Mouse (Mus musculus) ES-Bruce4 (cell line): ENCODE data around the gene Gpr150. TPM values are rescaled to one million over a fixed set of nuclear protein-coding genes. Genes with fewer than 3 reads are reported as not detected.

ENCODE experiments used
- H3K27ac ChIP-seq: 2 replicates; pipeline ENCODE4 v1.5.1; 2012; ENCODE audit warnings: low read length, inconsistent platforms; ENCODE audit not compliant: insufficient read depth
- H3K27me3 ChIP-seq: 2 replicates; pipeline ENCODE4 v1.6.1; 2012; ENCODE audit warnings: mild to moderate bottlenecking, low read length, inconsistent platforms; ENCODE audit not compliant: control insufficient read depth, poor library complexity, insufficient read depth, severe bottlenecking
- H3K36me3 ChIP-seq: 2 replicates; pipeline ENCODE4 v1.6.1; 2012; ENCODE audit warnings: inconsistent platforms, mild to moderate bottlenecking, low read length, moderate library complexity; ENCODE audit not compliant: control insufficient read depth, poor library complexity, insufficient read depth, severe bottlenecking
- H3K4me1 ChIP-seq: one replicate; pipeline ENCODE4 v1.8.1; 2011; ENCODE audit warnings: low read length; ENCODE audit not compliant: control insufficient read depth, insufficient read depth
- H3K4me3 ChIP-seq: 2 replicates; pipeline ENCODE4 v1.5.1; 2011; ENCODE audit warnings: low read depth, mild to moderate bottlenecking, low read length
- H3K9ac ChIP-seq: 2 replicates; pipeline ENCODE4 v1.6.1; 2012; ENCODE audit warnings: low read depth, mild to moderate bottlenecking, inconsistent platforms; ENCODE audit not compliant: poor library complexity, severe bottlenecking
- H3K9me3 ChIP-seq: replicated peaks from 2 replicates; pipeline ENCODE4 v1.6.1; 2012; ENCODE audit warnings: mild to moderate bottlenecking, low read length, inconsistent platforms; ENCODE audit not compliant: control insufficient read depth, poor library complexity, insufficient read depth, severe bottlenecking
- CTCF ChIP-seq: IDR thresholded peaks from one replicate; pipeline ENCODE4 v1.8.1; 2011; ENCODE audit warnings: low read depth, low read length
- EP300 ChIP-seq: IDR thresholded peaks from 2 replicates; pipeline ENCODE4 v1.6.1; 2011; ENCODE audit warnings: low read depth, low read length; ENCODE audit not compliant: insufficient read depth
- POLR2A ChIP-seq: IDR thresholded peaks from one replicate; pipeline ENCODE4 v1.8.1; 2011; ENCODE audit warnings: low read length; ENCODE audit not compliant: insufficient read depth
- polyA plus RNA-seq: library from polyadenylated mRNA; stranded (reverse); fragments of >200 nt; gene quantifications from 2 replicates; pipeline ENCODE4 v1.2.4, GENCODE M21; 2011; ENCODE audit warnings: low read depth; ENCODE audit not compliant: missing spikeins, insufficient read depth, insufficient read length

The Gpr150 gene
- not detected in 2 replicates for polyA plus RNA-seq

- Histone ChIP-seq H3K9me3 (no peaks in the 10 kb centered on the region), H3K9ac (peak within 1 kb of the TSS; percentile 19), H3K4me3 (peak within 1 kb of the TSS; percentile 55), H3K4me1 (no peaks in the 10 kb centered on the region), H3K36me3 (no peaks in the 10 kb centered on the region), H3K27ac (no peak within 1 kb of the TSS), H3K27me3 (peaks cover 4% of the 10 kb centered on the region; the same call in 1 of the 2 replicates)
- no peak for TF ChIP-seq CTCF
- TF ChIP-seq POLR2A: no peak
- TF ChIP-seq EP300: no peak
Measured at GRCm38 (mm10) chr13:76056896-76057266, at the start of gene Gpr150. Gpr150 (minus strand) TSS chr13:76056996.

- Histone ChIP-seq H3K4me3 (no peak overlapping the region), H3K27me3 (no peaks in the 10 kb centered on the region), H3K36me3 (no peaks in the 10 kb centered on the region), H3K9me3 (no peaks in the 10 kb centered on the region), H3K4me1 (no peaks in the 10 kb centered on the region), H3K27ac (no peak overlapping the region), H3K9ac (no peak overlapping the region)
- TF ChIP-seq CTCF (no peak), POLR2A (no peak)
Measured at GRCm38 (mm10) chr13:76101989-76102388, 45.2 kb upstream of the Gpr150 start.

GRCm38 (mm10) chr13:76098493-76099303 is 41.9 kb upstream of the Gpr150 start, which contains the start of the genes Arsk and Ttc37:
Arsk (minus strand) TSS chr13:76098660.
Ttc37 (plus strand) TSS chr13:76098734.
- Histone ChIP-seq H3K9me3 (no peaks in the 10 kb centered on the region), H3K9ac (peak within 1 kb of the TSS; percentile 79), H3K4me1 (no peaks in the 10 kb centered on the region), H3K27ac (peak within 1 kb of the TSS; percentile 28; the same call in 1 of the 2 replicates), H3K36me3 (no peaks in the 10 kb centered on the region), H3K4me3 (peak within 1 kb of the TSS; percentile 98), H3K27me3 (no peaks in the 10 kb centered on the region)
- no peak for TF ChIP-seq EP300
- TF ChIP-seq POLR2A: peak; percentile 55
- no peak for TF ChIP-seq CTCF

- TF ChIP-seq EP300 (no peak), CTCF (no peak), POLR2A (no peak)
Measured at GRCm38 (mm10) chr13:76098116-76098492, 41.3 kb upstream of the Gpr150 start.

GRCm38 (mm10) chr13:76074323-76074722 is 17.5 kb upstream of the Gpr150 start:
- TF ChIP-seq POLR2A (no peak), EP300 (no peak), CTCF (no peak)
- H3K36me3 ChIP-seq: no peaks in the 10 kb centered on the region
- H3K9me3 ChIP-seq: no peaks in the 10 kb centered on the region
- H3K27me3 ChIP-seq: no peaks in the 10 kb centered on the region
- no peaks in the 10 kb centered on the region for H3K4me1 ChIP-seq
- H3K4me3 ChIP-seq: no peak overlapping the region
- H3K27ac ChIP-seq: no peak overlapping the region
- no peak overlapping the region for H3K9ac ChIP-seq

More at GRCm38 (mm10) chr13:76098116-76098492, 41.3 kb upstream of the Gpr150 start:
- Histone ChIP-seq H3K27ac (no peak overlapping the region), H3K4me3 (peak overlapping the region; percentile 86), H3K36me3 (no peaks in the 10 kb centered on the region), H3K9me3 (no peaks in the 10 kb centered on the region), H3K4me1 (no peaks in the 10 kb centered on the region), H3K27me3 (no peaks in the 10 kb centered on the region), H3K9ac (peak overlapping the region; percentile 57)

- Histone ChIP-seq H3K4me3 (peak overlapping the region; percentile 49), H3K36me3 (no peaks in the 10 kb centered on the region), H3K27me3 (no peaks in the 10 kb centered on the region), H3K4me1 (no peaks in the 10 kb centered on the region), H3K9me3 (no peaks in the 10 kb centered on the region), H3K27ac (no peak overlapping the region), H3K9ac (no peak overlapping the region)
- TF ChIP-seq POLR2A: no peak
Measured at GRCm38 (mm10) chr13:76064363-76064945, 7.7 kb upstream of the Gpr150 start.
